Mouse (Mus musculus) kidney, adult 8-10 months (tissue): ENCODE measurements around the gene Gsta1.
"Not testable (repeated sequence)": the region's sequence is repeated elsewhere in the genome, so short reads cannot be mapped to it uniquely, and the experiment has no call there.

Source experiments
- DNase-seq, 2 experiments: peaks; one replicate each; pipeline ENCODE4 v3.0.0; 2022

Gsta1 gene

GRCm38 (mm10) chr9:78233121-78233695, 2.8 kb downstream of the Gsta1 start:
- DNase-seq: not testable (repeated sequence)

- peak; percentile 74 to 86 for DNase-seq
These were observed 25.4 kb downstream of the Gsta1 start for GRCm38 (mm10) chr9:78255683-78256470.

- not testable (repeated sequence) for DNase-seq
These were observed 26.5 kb downstream of the Gsta1 start, which contains the start of gene Gm3776 for GRCm38 (mm10) chr9:78256914-78257313. Gene Gm3776 (plus strand): TSS chr9:78257129.

GRCm38 (mm10) chr9:78259688-78260087, 29.2 kb downstream of the Gsta1 start:
- peak; percentile 50 to 68 for DNase-seq

GRCm38 (mm10) chr9:78270945-78271344, 40.5 kb downstream of the Gsta1 start:
- DNase-seq: not testable (repeated sequence)

GRCm38 (mm10) chr9:78282002-78282711, 51.7 kb downstream of the Gsta1 start:
- peak; percentile 77 to 80 for DNase-seq

GRCm38 (mm10) chr9:78289063-78289462, 58.6 kb downstream of the Gsta1 start:
- not testable (repeated sequence) for DNase-seq

- not testable (repeated sequence) for DNase-seq
These were observed 59.3 kb downstream of the Gsta1 start, which contains the start of gene Gm10639 for GRCm38 (mm10) chr9:78289723-78290122. Gene Gm10639 (plus strand): TSS chr9:78289923.
